Mouse (Mus musculus) adrenal gland, postnatal 4 days (tissue): Measurements from ENCODE around the gene Adk. TPM values are rescaled to one million over a fixed set of nuclear protein-coding genes. Genes with fewer than 3 reads are reported as not detected.

ENCODE experiments used
- DNase-seq, 2 experiments: peaks; one replicate each; pipeline ENCODE4 v3.0.0; 2021 to 2022; ENCODE audit warnings: low spot score in 2 of 2, mixed read lengths in 2 of 2
- total RNA-seq, 2 experiments: library from RNA; stranded (reverse); gene quantifications; 2 replicates each; pipeline ENCODE4 v1.2.3; 2021

Gene Adk
- total RNA-seq, 2 experiments from 2014 or later, result 123 to 142 TPM

DNA sequence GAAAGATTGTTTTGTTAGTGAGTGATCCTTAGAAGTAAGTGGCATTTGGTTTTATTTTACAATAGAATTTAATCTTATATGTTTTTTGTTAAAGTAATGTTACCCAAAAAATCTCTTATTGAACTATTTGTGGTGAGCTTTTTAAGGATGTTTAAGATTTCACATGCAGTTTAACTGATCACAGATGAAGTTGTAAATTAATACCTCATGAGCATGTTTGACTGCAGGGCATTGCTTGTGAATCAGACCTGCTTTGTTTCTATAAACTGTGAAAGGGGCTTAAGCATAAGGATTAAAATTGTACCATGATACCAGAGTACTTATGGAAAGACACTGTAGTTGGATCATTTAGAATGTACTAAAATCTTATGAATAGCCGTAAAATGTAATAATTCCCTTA is 94.8 kb downstream of the Adk start:
- DNase-seq, result no peak

DNA sequence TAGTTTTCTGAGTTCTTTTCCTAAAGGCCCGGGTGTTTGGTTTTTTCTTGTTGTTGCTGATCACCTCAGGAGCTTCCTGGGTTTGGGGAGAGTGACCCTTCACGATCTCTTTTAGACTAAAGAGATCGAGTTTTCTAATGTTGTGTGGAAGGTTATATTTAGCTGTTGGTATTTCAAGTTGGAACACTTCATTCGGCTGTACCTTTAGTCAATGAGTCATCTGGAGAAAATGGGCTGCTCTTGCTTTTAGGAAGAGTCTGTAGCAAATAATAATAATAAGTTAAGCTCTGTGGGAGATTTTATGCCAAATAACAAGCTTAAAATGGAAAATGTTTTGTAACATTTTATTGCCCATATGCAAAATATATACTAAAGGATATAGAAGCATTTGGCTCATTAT is 97.9 kb downstream of the Adk start:
- no peak for DNase-seq

- no peak for DNase-seq
Observed at GRCm38 (mm10) chr14:21152055-21152454, 99.7 kb downstream of the Adk start.

GRCm38 (mm10) chr14:21165706-21166105 is 113.3 kb downstream of the Adk start:
- DNase-seq, result no peak

DNA sequence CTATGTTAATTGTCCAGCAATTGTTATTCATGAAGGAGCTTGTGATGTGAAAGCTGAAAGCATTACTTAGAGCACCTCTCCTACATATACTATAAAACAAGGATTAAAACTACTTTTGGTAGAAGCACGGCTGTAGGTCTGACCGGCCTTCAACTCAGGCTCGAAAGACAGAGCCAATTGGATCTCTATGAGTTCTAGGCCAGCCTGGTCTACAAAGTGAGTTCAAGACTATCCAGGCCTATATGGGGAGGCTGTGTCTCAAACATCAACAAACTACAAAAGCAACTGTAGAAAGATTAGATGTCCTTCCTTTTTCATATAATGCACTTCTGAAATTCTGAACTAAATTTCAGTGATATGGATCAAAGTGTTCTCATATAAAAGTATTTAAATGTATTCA is 113.7 kb downstream of the Adk start:
- no peak for DNase-seq

GRCm38 (mm10) chr14:21173973-21174745 is 121.8 kb downstream of the Adk start:
- no peak for DNase-seq

GRCm38 (mm10) chr14:21174804-21175203 is 122.4 kb downstream of the Adk start:
- no peak for DNase-seq

GRCm38 (mm10) chr14:21177781-21178180 is 125.4 kb downstream of the Adk start:
- DNase-seq, result no peak

- DNase-seq, result no peak
Observed at GRCm38 (mm10) chr14:21178356-21178755, 126.0 kb downstream of the Adk start.

- no peak for DNase-seq
Observed at GRCm38 (mm10) chr14:21181053-21181452, 128.7 kb downstream of the Adk start.

- no peak for DNase-seq
Observed at GRCm38 (mm10) chr14:21191966-21192365, 139.6 kb downstream of the Adk start.

- DNase-seq, result no peak
Observed at GRCm38 (mm10) chr14:21192749-21193148, 140.4 kb downstream of the Adk start.

GRCm38 (mm10) chr14:21194336-21194735 is 142.0 kb downstream of the Adk start:
- no peak for DNase-seq

- no peak for DNase-seq
Observed at GRCm38 (mm10) chr14:21200850-21201249, 148.5 kb downstream of the Adk start.

GRCm38 (mm10) chr14:21206472-21206871 is 154.1 kb downstream of the Adk start:
- DNase-seq, result no peak

GRCm38 (mm10) chr14:21221574-21222138 is 169.3 kb downstream of the Adk start:
- no peak for DNase-seq

DNA sequence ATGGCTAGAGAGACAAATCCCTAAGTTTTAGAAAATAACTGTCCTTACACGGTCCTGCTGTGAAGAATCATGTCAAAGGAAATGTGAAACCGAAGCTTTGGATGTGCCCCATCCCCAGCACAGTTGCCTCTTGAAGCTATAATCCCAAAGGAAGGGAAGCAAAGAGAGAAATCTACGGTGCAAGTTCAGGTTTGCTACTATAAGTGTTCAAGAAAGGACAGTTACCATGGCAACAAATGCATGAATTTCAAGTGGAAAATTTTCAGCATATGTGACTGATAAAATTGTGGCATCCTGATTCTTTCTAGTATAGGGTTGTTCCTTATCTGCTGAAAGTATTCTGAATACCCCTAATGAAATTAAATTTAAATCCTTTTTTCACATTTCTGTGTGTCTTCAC is 169.8 kb downstream of the Adk start:
- DNase-seq, result no peak

DNA sequence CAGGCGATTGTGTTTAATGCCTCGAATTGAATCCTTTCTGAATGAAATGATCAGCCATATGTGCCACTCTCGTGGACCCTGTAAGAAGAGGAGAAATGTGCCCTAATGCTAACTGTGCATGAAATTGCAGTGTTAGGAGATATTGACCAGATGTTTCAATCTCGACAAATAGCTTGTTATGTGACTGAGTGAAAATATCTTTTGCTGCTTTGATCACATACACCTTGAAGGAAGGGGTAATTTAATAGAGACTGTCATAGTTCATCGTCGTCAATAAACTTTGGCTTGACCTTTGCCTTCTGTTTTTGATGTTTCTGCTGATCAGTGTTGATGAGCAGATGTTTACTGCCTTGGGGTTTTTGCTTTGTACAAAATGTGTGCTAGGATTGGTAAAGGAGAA is 171.1 kb downstream of the Adk start:
- DNase-seq, result no peak

DNA sequence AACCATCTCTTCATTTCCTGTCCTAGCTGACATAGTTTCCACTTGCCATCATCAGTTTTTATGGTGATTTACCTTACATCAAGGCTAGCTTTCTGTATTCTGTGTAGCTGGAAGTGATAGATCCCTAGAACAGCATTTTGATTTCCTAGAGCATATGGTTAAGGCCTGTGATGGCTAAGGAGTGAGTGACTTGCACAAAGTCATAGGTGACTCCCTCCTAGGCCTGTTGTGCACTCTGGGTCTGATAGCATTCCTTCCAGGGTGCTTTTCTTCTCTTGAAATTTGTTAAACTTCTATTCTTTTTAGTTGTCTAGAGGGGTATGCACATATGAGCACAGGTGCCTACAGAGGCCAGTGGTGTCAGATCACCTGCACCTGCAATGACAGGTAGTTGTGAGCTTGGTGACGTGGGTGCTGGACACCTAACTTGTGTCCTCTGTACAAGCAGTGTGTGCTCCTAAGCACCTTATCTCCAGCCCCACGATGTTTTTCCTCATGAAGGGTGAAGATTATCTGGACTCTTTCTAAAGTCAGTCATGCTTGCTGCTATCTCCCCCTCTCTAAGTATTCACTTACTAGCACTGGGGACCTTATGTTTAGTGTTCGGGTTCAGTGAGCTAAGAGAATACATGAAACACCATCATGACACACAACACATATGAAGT is 171.7 kb downstream of the Adk start:
- DNase-seq, result no peak

- DNase-seq, result no peak
Observed at GRCm38 (mm10) chr14:21237051-21237450, 184.7 kb downstream of the Adk start.

DNA sequence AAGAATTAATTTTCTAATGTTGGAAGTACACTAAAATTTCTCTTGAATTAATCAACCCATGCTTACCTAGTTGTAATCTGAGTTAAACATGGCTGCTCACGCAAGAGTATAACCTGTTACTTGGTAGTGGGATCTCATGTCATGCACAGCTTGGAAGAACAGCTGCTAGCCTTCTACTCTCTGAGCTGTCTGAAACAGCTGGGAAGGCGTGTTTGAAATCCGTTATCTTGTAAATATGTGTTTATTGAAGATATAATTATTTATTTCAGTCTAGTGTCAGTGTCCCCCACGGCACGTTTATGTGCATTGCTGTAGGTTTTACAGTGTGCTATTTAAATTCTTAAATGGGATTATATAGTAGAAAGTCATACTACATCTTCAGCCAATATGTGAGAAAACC is 188.7 kb downstream of the Adk start:
- no peak for DNase-seq

- no peak for DNase-seq
Observed at GRCm38 (mm10) chr14:21251386-21251785, 199.0 kb downstream of the Adk start.
